Mouse (Mus musculus): ENCODE data around the gene Gm21704.
"Not testable (repeated sequence)": the region's sequence is repeated elsewhere in the genome, so short reads cannot be mapped to it uniquely, and the experiment has no call there.

DNA sequence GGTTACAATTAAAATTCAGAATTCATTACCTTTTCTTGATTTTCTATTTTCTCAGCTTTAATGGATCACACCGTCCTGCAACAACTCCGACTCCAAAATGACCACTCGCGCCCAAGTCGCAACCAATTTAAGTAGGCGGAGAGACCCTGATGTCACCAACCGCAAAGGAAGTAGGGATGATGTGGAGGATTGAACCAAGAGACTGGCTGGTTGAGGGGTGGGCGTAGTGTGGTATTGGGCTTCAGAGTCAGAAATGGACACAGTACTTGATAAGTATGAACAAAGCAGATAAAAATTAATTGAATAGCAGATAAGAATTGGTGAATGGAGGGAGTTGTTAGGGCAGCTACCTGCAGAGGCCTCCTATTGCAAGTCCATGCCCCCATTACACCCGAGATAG, 64.7 kb downstream of the Gm21704 start, which contains the start of gene Gm21693:
- TF ChIP-seq CEBPB (IDR thresholded peaks at IDR 0.05; ENCODE audit: low read depth); MAX (IDR thresholded peaks at IDR 0.05); CTCF (IDR thresholded peaks at IDR 0.05; ENCODE audit: control insufficient read depth, insufficient read depth, insufficient read length); MYOG (IDR thresholded peaks at IDR 0.05; ENCODE audit: control insufficient read depth, extremely low read depth, insufficient read length): not testable (repeated sequence)

All from C2C12 (cell line).